Mouse (Mus musculus): ENCODE data around the gene Sav1.

Sav1 gene

GRCm38 (mm10) chr12:69957378-69957777, 29.4 kb downstream of the Sav1 start:
- no peak for DNase-seq (ENCODE audit: low spot score)

- DNase-seq (ENCODE audit: low spot score), result no peak
Observed at GRCm38 (mm10) chr12:69947502-69947901, 39.3 kb downstream of the Sav1 start.

- DNase-seq (ENCODE audit: low spot score), result no peak
Observed at GRCm38 (mm10) chr12:69945861-69946260, 40.9 kb downstream of the Sav1 start.

GRCm38 (mm10) chr12:69941655-69942329, 45.0 kb downstream of the Sav1 start:
- DNase-seq (ENCODE audit: low spot score), result no peak

GRCm38 (mm10) chr12:69939291-69939690, 47.5 kb downstream of the Sav1 start:
- no peak for DNase-seq (ENCODE audit: low spot score)

- DNase-seq (ENCODE audit: low spot score), result no peak
Observed at GRCm38 (mm10) chr12:69937731-69938130, 49.1 kb downstream of the Sav1 start.

GRCm38 (mm10) chr12:69926716-69927115, 60.1 kb downstream of the Sav1 start:
- DNase-seq (ENCODE audit: low spot score), result no peak

GRCm38 (mm10) chr12:69924012-69924411, 62.8 kb downstream of the Sav1 start:
- peak; percentile 17 for DNase-seq (ENCODE audit: low spot score)

GRCm38 (mm10) chr12:69923603-69924002, 63.2 kb downstream of the Sav1 start:
- no peak for DNase-seq (ENCODE audit: low spot score)

GRCm38 (mm10) chr12:69923128-69923527, 63.7 kb downstream of the Sav1 start:
- no peak for DNase-seq (ENCODE audit: low spot score)

GRCm38 (mm10) chr12:69922099-69922498, 64.7 kb downstream of the Sav1 start:
- no peak for DNase-seq (ENCODE audit: low spot score)

GRCm38 (mm10) chr12:69917870-69918269, 68.9 kb downstream of the Sav1 start:
- no peak for DNase-seq (ENCODE audit: low spot score)
